Mouse (Mus musculus): ENCODE measurements around the gene Taf8. TPM values are rescaled to one million over a fixed set of nuclear protein-coding genes. Genes with fewer than 3 reads are reported as not detected.

Taf8 gene
- total RNA-seq (2023), result 10 to 100 TPM; 38.3 to 39.9 TPM

DNA sequence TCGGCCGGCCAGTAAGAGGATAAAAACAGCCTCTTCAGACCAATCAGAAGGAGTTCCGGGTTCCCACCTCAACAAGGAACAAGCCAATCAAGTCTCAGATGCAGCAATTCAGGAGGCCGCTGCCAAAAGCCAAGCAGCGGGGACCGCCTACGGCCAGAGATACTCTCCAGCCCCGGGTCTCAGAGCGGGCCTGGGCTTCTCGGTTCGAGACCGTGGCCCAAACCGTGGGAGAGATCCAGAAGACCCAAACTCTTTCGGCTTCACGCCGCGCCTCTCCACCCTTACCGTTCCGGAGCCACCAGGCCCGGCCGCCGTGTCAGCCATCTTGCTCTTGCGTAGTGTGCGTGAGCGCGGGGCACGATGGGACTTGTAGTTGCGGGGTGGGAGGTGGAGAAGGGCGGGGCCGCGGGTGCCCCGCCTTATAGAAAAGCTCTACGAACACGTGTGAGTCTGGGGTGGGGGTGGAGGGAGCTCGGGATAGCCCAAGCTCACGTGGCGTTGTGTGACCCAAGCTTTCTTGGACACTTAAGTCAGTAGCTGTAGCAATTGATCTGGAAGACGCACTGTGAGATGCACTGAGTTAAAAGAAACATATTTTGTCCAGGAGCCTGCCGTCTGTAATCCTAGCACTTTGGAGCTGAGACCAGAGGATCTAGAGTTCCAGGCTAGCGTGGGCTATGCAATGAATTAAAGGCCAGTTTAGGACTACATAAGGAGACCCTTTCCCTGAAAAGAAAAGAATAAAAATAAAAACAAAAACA, at the start of gene Taf8:
Gene Taf8, minus strand, starts transcription at position 347 of the 761 bp plus-strand sequence.

DNA sequence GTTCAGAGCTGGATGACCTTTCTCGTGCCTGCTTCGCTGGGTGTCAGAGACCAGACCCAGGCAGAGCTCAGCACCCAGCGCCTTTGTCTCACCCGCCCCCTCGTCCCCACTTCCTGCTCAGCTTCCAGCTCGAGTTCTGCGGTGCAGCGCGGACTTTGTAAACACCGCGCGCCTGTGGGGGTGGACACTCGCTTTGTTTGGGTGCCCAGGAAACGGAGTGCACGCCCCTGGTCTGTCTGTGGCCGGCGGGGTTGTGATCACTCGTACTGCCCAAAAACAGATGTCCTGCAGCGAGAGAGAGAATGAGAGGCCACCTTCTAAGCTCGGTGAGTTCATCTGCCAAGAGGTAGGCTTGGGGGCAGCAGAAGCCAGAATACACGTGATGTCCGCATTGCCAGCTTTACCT, 2.9 kb upstream of the Taf8 start, which contains the start of gene Ccnd3:
Gene Ccnd3, plus strand, starts transcription at position 111 of the 406 bp plus-strand sequence.

GRCm38 (mm10) chr17:47436907-47437547, 65.1 kb downstream of the Taf8 start, which contains the start of gene 1700001C19Rik:
1700001C19Rik (minus strand) TSS chr17:47437376.

DNA sequence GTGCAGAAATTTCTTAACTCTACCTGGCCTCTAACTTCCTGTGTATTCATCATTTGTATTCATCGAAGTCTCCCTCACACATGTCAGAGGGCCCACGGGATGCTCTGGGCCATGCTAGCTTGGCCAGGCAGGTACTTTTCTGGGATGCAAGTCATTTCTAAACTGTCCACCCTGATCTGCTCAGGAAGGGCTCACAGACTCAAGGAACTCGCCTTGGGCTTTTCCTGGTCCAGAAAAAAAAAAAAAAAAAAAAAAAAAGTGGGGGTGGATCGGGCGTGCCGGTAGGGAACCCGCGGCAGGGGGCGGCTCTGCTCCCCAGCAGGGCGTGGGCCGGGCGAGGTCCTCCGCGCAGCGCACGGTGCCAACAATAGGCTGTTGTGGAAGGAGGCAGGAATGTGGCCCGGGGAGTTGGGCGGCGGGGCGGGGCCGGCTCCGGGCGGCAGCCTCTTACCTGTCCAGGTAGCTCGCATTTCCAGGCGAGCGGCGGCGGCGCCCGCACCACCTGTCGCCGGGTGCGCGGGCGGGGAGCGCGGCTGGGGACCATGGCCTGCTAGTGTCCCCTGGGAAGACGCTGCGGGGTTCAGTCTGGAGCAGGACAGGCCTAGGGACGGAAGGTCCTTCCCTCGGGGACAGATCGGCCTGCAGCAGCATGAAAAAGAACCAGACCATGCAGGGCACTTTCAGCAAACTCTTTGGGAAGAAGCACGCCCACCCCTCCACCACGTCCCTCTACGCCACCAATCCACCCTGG, 65.8 kb downstream of the Taf8 start, which contains the start of gene AI661453:
Gene AI661453, plus strand, starts transcription at position 460 of the 751 bp plus-strand sequence.

Other genes starting within 250 kb of the Taf8 start
- 10 to 100 TPM in 1 of 2 experiments, 1 to 10 TPM in 1; 9.4 to 10.3 TPM for gene Mrps10, start 133.4 kb downstream of the Taf8 start, total RNA-seq (2023)
- gene Guca1b, start 116.9 kb downstream of the Taf8 start, total RNA-seq (2023), result under 1 TPM in 1 of 2 experiments, not detected in 1; 0.36 TPM
- 1 to 10 TPM; 4.9 to 5.7 TPM for gene Guca1a, start 101.7 kb downstream of the Taf8 start, total RNA-seq (2023)
- under 1 TPM; 0.11 to 0.29 TPM for gene AI661453, start 65.7 kb downstream of the Taf8 start, total RNA-seq (2023)
- not detected for gene 1700001C19Rik, start 64.9 kb downstream of the Taf8 start, total RNA-seq (2023)
- 100 to 1,000 TPM; 452 to 530 TPM for gene Ccnd3, start 2.8 kb upstream of the Taf8 start, total RNA-seq (2023)
- 10 to 100 TPM; 10.2 to 10.3 TPM for gene Bysl, start 109.2 kb upstream of the Taf8 start, total RNA-seq (2023)
- 10 to 100 TPM; 66.3 to 73.7 TPM for gene Med20, start 109.3 kb upstream of the Taf8 start, total RNA-seq (2023)
- gene Gm20517, start 109.3 kb upstream of the Taf8 start, total RNA-seq (2023), result 1 to 10 TPM; 5.5 to 6.0 TPM
- 1 to 10 TPM; 5.4 to 8.4 TPM for gene Usp49, start 128.4 kb upstream of the Taf8 start, total RNA-seq (2023)
- 100 to 1,000 TPM; 139 to 156 TPM for gene Tomm6, start 186.1 kb upstream of the Taf8 start, total RNA-seq (2023)
- gene Frs3, start 186.7 kb upstream of the Taf8 start, total RNA-seq (2023), result under 1 TPM; 0.18 to 0.89 TPM
- under 1 TPM; 0.15 to 0.40 TPM for gene Gm21981, start 192.2 kb upstream of the Taf8 start, total RNA-seq (2023)
- not detected for gene Prickle4, start 192.4 kb upstream of the Taf8 start, total RNA-seq (2023)
- gene Pgc, start 224.6 kb upstream of the Taf8 start, total RNA-seq (2023), result not detected
- 100 to 1,000 TPM in 1 of 2 experiments, 10 to 100 TPM in 1; 96.8 to 111 TPM for gene Tfeb, start 234.7 kb upstream of the Taf8 start, total RNA-seq (2023)